Mouse (Mus musculus) urinary bladder, adult 18-20 months (tissue): Measurements from ENCODE around the gene Chst5.

Experiments used
- DNase-seq, 2 experiments: peaks; one replicate each; pipeline ENCODE4 v3.0.0; 2022; ENCODE audit warnings: low spot score in 2 of 2, mixed read lengths in 2 of 2

Gene Chst5

GRCm38 (mm10) chr8:111929648-111930344, 19.5 kb upstream of the Chst5 start:
- no peak for DNase-seq

GRCm38 (mm10) chr8:111924976-111925375, 14.7 kb upstream of the Chst5 start:
- DNase-seq = no peak

GRCm38 (mm10) chr8:111923383-111923804, 13.1 kb upstream of the Chst5 start:
- DNase-seq = no peak

- no peak for DNase-seq
Observed at GRCm38 (mm10) chr8:111920971-111921370, 10.7 kb upstream of the Chst5 start.

- DNase-seq = no peak
Observed at GRCm38 (mm10) chr8:111919663-111920062, 9.4 kb upstream of the Chst5 start.

GRCm38 (mm10) chr8:111912860-111913432, 2.7 kb upstream of the Chst5 start:
- DNase-seq = no peak

- no peak for DNase-seq
Observed at GRCm38 (mm10) chr8:111911572-111911971, 1.3 kb upstream of the Chst5 start.

- no peak for DNase-seq
Observed at GRCm38 (mm10) chr8:111905500-111906121, 4.6 kb downstream of the Chst5 start.

GRCm38 (mm10) chr8:111902080-111902479, 8.2 kb downstream of the Chst5 start:
- no peak for DNase-seq

GRCm38 (mm10) chr8:111898586-111898985, 11.7 kb downstream of the Chst5 start:
- no peak for DNase-seq

- DNase-seq = no peak
Observed at GRCm38 (mm10) chr8:111894955-111895354, 15.3 kb downstream of the Chst5 start.

GRCm38 (mm10) chr8:111892615-111893014, 17.6 kb downstream of the Chst5 start:
- DNase-seq = no peak

GRCm38 (mm10) chr8:111891983-111892382, 18.3 kb downstream of the Chst5 start:
- DNase-seq = no peak

- DNase-seq = no peak
Observed at GRCm38 (mm10) chr8:111890911-111891303, 19.3 kb downstream of the Chst5 start.

GRCm38 (mm10) chr8:111889931-111890910, 20.0 kb downstream of the Chst5 start:
- DNase-seq = no peak

GRCm38 (mm10) chr8:111888091-111888650, 22.1 kb downstream of the Chst5 start:
- DNase-seq = no peak

GRCm38 (mm10) chr8:111887479-111887878, 22.8 kb downstream of the Chst5 start:
- DNase-seq = no peak

GRCm38 (mm10) chr8:111883615-111884014, 26.6 kb downstream of the Chst5 start:
- no peak for DNase-seq

GRCm38 (mm10) chr8:111881591-111881990, 28.7 kb downstream of the Chst5 start:
- no peak for DNase-seq

- no peak for DNase-seq
Observed at GRCm38 (mm10) chr8:111877711-111878110, 32.5 kb downstream of the Chst5 start.

GRCm38 (mm10) chr8:111876355-111876948, 33.8 kb downstream of the Chst5 start, which contains the start of gene Tmem170:
Gene Tmem170 (minus strand): TSS chr8:111876750.
- DNase-seq = peak; percentile 95 to 96
